Mouse (Mus musculus) induced T-regulatory cell, adult 2 months (primary cell): ENCODE data around the gene Pla2g4b.

ENCODE experiments used
- DNase-seq: peaks from one replicate; pipeline ENCODE4 v3.0.0-alpha.2; 2012; ENCODE audit warnings: low read depth

Gene Pla2g4b

GRCm38 (mm10) chr2:120015882-120016281, 17.3 kb upstream of the Pla2g4b start:
- DNase-seq, result no peak

GRCm38 (mm10) chr2:120017599-120017998, 15.6 kb upstream of the Pla2g4b start:
- no peak for DNase-seq

- DNase-seq, result no peak
Observed at GRCm38 (mm10) chr2:120024337-120024736, 8.9 kb upstream of the Pla2g4b start.

GRCm38 (mm10) chr2:120026984-120027949, 6.0 kb upstream of the Pla2g4b start, which contains the start of the genes Jmjd7 and Gm28042:
TSS of gene Jmjd7 (plus strand) at chr2:120027483.
TSS of gene Gm28042 (plus strand) at chr2:120027493.
- DNase-seq, result peak; percentile 98

GRCm38 (mm10) chr2:120027950-120028331, 5.3 kb upstream of the Pla2g4b start:
- DNase-seq, result no peak

- DNase-seq, result no peak
Observed at GRCm38 (mm10) chr2:120030380-120030779, 2.8 kb upstream of the Pla2g4b start.

GRCm38 (mm10) chr2:120033726-120034125, 509 bp downstream of the Pla2g4b start:
- no peak for DNase-seq

GRCm38 (mm10) chr2:120037744-120038143, 4.5 kb downstream of the Pla2g4b start:
- no peak for DNase-seq

- DNase-seq, result no peak
Observed at GRCm38 (mm10) chr2:120040991-120041390, 7.8 kb downstream of the Pla2g4b start.

GRCm38 (mm10) chr2:120044101-120044603, 10.9 kb downstream of the Pla2g4b start:
- DNase-seq, result no peak

- DNase-seq, result no peak
Observed at GRCm38 (mm10) chr2:120044676-120045075, 11.5 kb downstream of the Pla2g4b start.

- no peak for DNase-seq
Observed at GRCm38 (mm10) chr2:120046486-120047310, 13.5 kb downstream of the Pla2g4b start.

GRCm38 (mm10) chr2:120048173-120048572, 15.0 kb downstream of the Pla2g4b start:
- no peak for DNase-seq

GRCm38 (mm10) chr2:120049632-120050274, 16.5 kb downstream of the Pla2g4b start:
- peak; percentile 12 for DNase-seq

GRCm38 (mm10) chr2:120051405-120051804, 18.2 kb downstream of the Pla2g4b start:
- DNase-seq, result no peak

- DNase-seq, result no peak
Observed at GRCm38 (mm10) chr2:120054771-120055552, 21.7 kb downstream of the Pla2g4b start.

GRCm38 (mm10) chr2:120055923-120056322, 22.7 kb downstream of the Pla2g4b start:
- DNase-seq, result no peak

- DNase-seq, result no peak
Observed at GRCm38 (mm10) chr2:120058818-120059217, 25.6 kb downstream of the Pla2g4b start.

- DNase-seq, result no peak
Observed at GRCm38 (mm10) chr2:120059466-120059865, 26.2 kb downstream of the Pla2g4b start.

- no peak for DNase-seq
Observed at GRCm38 (mm10) chr2:120060190-120060589, 27.0 kb downstream of the Pla2g4b start.

GRCm38 (mm10) chr2:120060651-120061050, 27.4 kb downstream of the Pla2g4b start:
- no peak for DNase-seq
